Mouse (Mus musculus) G1E (cell line): ENCODE measurements around the gene Vps37c. TPM values are rescaled to one million over a fixed set of nuclear protein-coding genes. Genes with fewer than 3 reads are reported as not detected.
A peak's percentile ranks its signal among the peaks of the same experiment; 100 is the strongest.

Experiments used
- ATAC-seq: 2 replicates; pipeline ENCODE4 v1.8.0; 2016; ENCODE audit warnings: mild to moderate bottlenecking; ENCODE audit not compliant: insufficient number of reproducible peaks, poor library complexity, low FRiP score, severe bottlenecking; ENCODE audit errors: extremely low read depth
- DNase-seq: peaks from one replicate; pipeline ENCODE4 v3.0.0; 2012; ENCODE audit warnings: low spot score
- H3K27me3 ChIP-seq: 2 replicates; pipeline ENCODE4 v1.6.1; 2012; ENCODE audit warnings: mild to moderate bottlenecking, low read length, inconsistent platforms; ENCODE audit not compliant: insufficient read depth
- H3K36me3 ChIP-seq: replicated peaks from 2 replicates; pipeline ENCODE3; 2012; ENCODE audit warnings: mild to moderate bottlenecking, inconsistent platforms
- H3K4me1 ChIP-seq: 2 replicates; pipeline ENCODE4 v1.6.1; 2012; ENCODE audit warnings: low read depth, low read length, inconsistent platforms, mixed read lengths; ENCODE audit not compliant: insufficient read depth
- H3K4me3 ChIP-seq: 2 replicates; pipeline ENCODE4 v1.5.1; 2012; ENCODE audit warnings: low read depth, mild to moderate bottlenecking, inconsistent platforms, low read length, moderate library complexity, mixed read lengths
- H3K9me3 ChIP-seq: replicated peaks from 2 replicates; pipeline ENCODE4 v1.6.1; 2012; ENCODE audit warnings: inconsistent platforms
- CTCF ChIP-seq: IDR thresholded peaks from 2 replicates; pipeline ENCODE4 v1.5.1; 2012; ENCODE audit warnings: low read depth, low read length, inconsistent platforms, mixed read lengths
- GATA1 ChIP-seq: IDR thresholded peaks from 2 replicates; pipeline ENCODE4 v1.6.1; 2012; ENCODE audit warnings: borderline replicate concordance, low read length, inconsistent platforms, mixed read lengths
- GATA2 ChIP-seq: IDR thresholded peaks from 2 replicates; pipeline ENCODE4 v1.6.1; 2012; ENCODE audit warnings: low read depth, low read length, inconsistent platforms, borderline replicate concordance
- POLR2AphosphoS5 ChIP-seq: IDR thresholded peaks from 2 replicates; pipeline ENCODE4 v1.6.1; 2012; ENCODE audit warnings: low read depth, low read length, inconsistent platforms; ENCODE audit not compliant: insufficient replicate concordance
- TAL1 ChIP-seq: conservative IDR thresholded peaks from 2 replicates; pipeline ENCODE4 v1.6.1; 2012; ENCODE audit warnings: low read depth, low read length, inconsistent platforms, mixed read lengths
- polyA plus RNA-seq: library from polyadenylated mRNA; stranded (reverse); fragments of >175 nt; gene quantifications from 2 replicates; pipeline ENCODE4 v1.2.3, GENCODE M21; 2012
- total RNA-seq, 2 experiments: library from RNA; stranded (forward) in 1 of 2; stranded (reverse) in 1 of 2; fragments of 200-1000 nt in 1 of 2; fragments of >200 nt in 1 of 2; fragmentation: Nextera tagmentation in 1 of 2; gene quantifications; 2 replicates each; pipeline ENCODE4 v1.2.3; 2014 to 2017

Gene Vps37c
- total and polyA plus RNA-seq, 3 experiments = 5.2 to 34.9 (median 16.3) TPM

GRCm38 (mm10) chr19:10681571-10681970 lies 7.0 kb upstream of the Vps37c start:
- TF ChIP-seq CTCF (no peak), GATA2 (no peak), TAL1 (no peak), GATA1 (no peak), POLR2AphosphoS5 (no peak)
- Histone ChIP-seq H3K4me3 (no peak overlapping the region), H3K4me1 (peaks cover 53% of the 10 kb centered on the region), H3K36me3 (no peaks in the 10 kb centered on the region), H3K9me3 (no peaks in the 10 kb centered on the region), H3K27me3 (peaks cover 2% of the 10 kb centered on the region; the same call in 1 of the 2 replicates)
- DNase-seq (no peak), ATAC-seq (no peak)

- no peaks in the 10 kb centered on the region for H3K36me3 ChIP-seq
- H3K4me1 ChIP-seq = peaks cover 48% of the 10 kb centered on the region
- H3K4me3 ChIP-seq = no peak overlapping the region
- H3K27me3 ChIP-seq = peaks cover 2% of the 10 kb centered on the region; the same call in 1 of the 2 replicates
- ATAC-seq (no peak), DNase-seq (no peak)
- no peaks in the 10 kb centered on the region for H3K9me3 ChIP-seq
- TF ChIP-seq POLR2AphosphoS5 = no peak
- TF ChIP-seq GATA2 = no peak
- TF ChIP-seq GATA1 = no peak
- no peak for TF ChIP-seq TAL1
- TF ChIP-seq CTCF = no peak
Measured at GRCm38 (mm10) chr19:10685081-10685480, 3.5 kb upstream of the Vps37c start.

GRCm38 (mm10) chr19:10685727-10686126 lies 2.8 kb upstream of the Vps37c start:
- Histone ChIP-seq H3K9me3 (no peaks in the 10 kb centered on the region), H3K27me3 (peaks cover 2% of the 10 kb centered on the region; the same call in 1 of the 2 replicates), H3K4me1 (peaks cover 49% of the 10 kb centered on the region), H3K36me3 (peaks cover 2% of the 10 kb centered on the region), H3K4me3 (no peak overlapping the region)
- no peak for ATAC-seq
- TF ChIP-seq CTCF (no peak), GATA1 (no peak), TAL1 (no peak), POLR2AphosphoS5 (no peak)
- DNase-seq = no peak

GRCm38 (mm10) chr19:10689470-10690166 lies 1.1 kb downstream of the Vps37c start:
- H3K27me3 ChIP-seq = peaks cover 2% of the 10 kb centered on the region; the same call in 1 of the 2 replicates
- H3K36me3 ChIP-seq = peaks cover 37% of the 10 kb centered on the region
- ATAC-seq (no peak), DNase-seq (no peak)
- no peaks in the 10 kb centered on the region for H3K9me3 ChIP-seq
- H3K4me3 ChIP-seq = peak overlapping the region; percentile 90
- no peak for TF ChIP-seq GATA1
- TF ChIP-seq TAL1 = no peak
- TF ChIP-seq POLR2AphosphoS5 = no peak
- TF ChIP-seq GATA2 = no peak
- TF ChIP-seq CTCF = no peak
- H3K4me1 ChIP-seq = peaks cover 76% of the 10 kb centered on the region

- no peak for TF ChIP-seq CTCF
- TF ChIP-seq GATA2 = no peak
- no peak for TF ChIP-seq GATA1
- no peak for TF ChIP-seq POLR2AphosphoS5
- TF ChIP-seq TAL1 = no peak
- ATAC-seq (no peak), DNase-seq (no peak)
- Histone ChIP-seq H3K9me3 (no peaks in the 10 kb centered on the region), H3K27me3 (no peaks in the 10 kb centered on the region), H3K4me3 (no peak overlapping the region), H3K36me3 (peaks cover 41% of the 10 kb centered on the region), H3K4me1 (peaks cover 76% of the 10 kb centered on the region)
Measured at GRCm38 (mm10) chr19:10690336-10690735, 1.8 kb downstream of the Vps37c start.

GRCm38 (mm10) chr19:10691121-10691520 lies 2.6 kb downstream of the Vps37c start:
- Histone ChIP-seq H3K9me3 (no peaks in the 10 kb centered on the region), H3K27me3 (no peaks in the 10 kb centered on the region), H3K36me3 (peaks cover 48% of the 10 kb centered on the region), H3K4me1 (peaks cover 72% of the 10 kb centered on the region), H3K4me3 (no peak overlapping the region)
- DNase-seq (no peak), ATAC-seq (no peak)
- TF ChIP-seq POLR2AphosphoS5 = no peak
- TF ChIP-seq TAL1 = no peak
- TF ChIP-seq GATA1 = no peak
- no peak for TF ChIP-seq GATA2
- TF ChIP-seq CTCF = no peak

GRCm38 (mm10) chr19:10691660-10692059 lies 3.1 kb downstream of the Vps37c start:
- ATAC-seq (no peak), DNase-seq (peak; percentile 28)
- H3K36me3 ChIP-seq = peaks cover 48% of the 10 kb centered on the region
- H3K9me3 ChIP-seq = no peaks in the 10 kb centered on the region
- no peaks in the 10 kb centered on the region for H3K27me3 ChIP-seq
- peaks cover 70% of the 10 kb centered on the region for H3K4me1 ChIP-seq
- TF ChIP-seq CTCF = no peak
- TF ChIP-seq GATA2 = no peak
- TF ChIP-seq GATA1 = no peak
- TF ChIP-seq TAL1 = no peak
- no peak for TF ChIP-seq POLR2AphosphoS5
- no peak overlapping the region; the same call in 1 of the 2 replicates for H3K4me3 ChIP-seq
